Mouse (Mus musculus) ES-Bruce4 (cell line): ENCODE results near the gene Abca3. TPM values are rescaled to one million over a fixed set of nuclear protein-coding genes. Genes with fewer than 3 reads are reported as not detected.
"Not testable (repeated sequence)": the region's sequence is repeated elsewhere in the genome, so short reads cannot be mapped to it uniquely, and the experiment has no call there.

Experiments used
- H3K27ac ChIP-seq: 2 replicates; pipeline ENCODE4 v1.5.1; 2012; ENCODE audit warnings: low read length, inconsistent platforms; ENCODE audit not compliant: insufficient read depth
- H3K27me3 ChIP-seq: 2 replicates; pipeline ENCODE4 v1.6.1; 2012; ENCODE audit warnings: mild to moderate bottlenecking, low read length, inconsistent platforms; ENCODE audit not compliant: control insufficient read depth, poor library complexity, insufficient read depth, severe bottlenecking
- H3K36me3 ChIP-seq: 2 replicates; pipeline ENCODE4 v1.6.1; 2012; ENCODE audit warnings: inconsistent platforms, mild to moderate bottlenecking, low read length, moderate library complexity; ENCODE audit not compliant: control insufficient read depth, poor library complexity, insufficient read depth, severe bottlenecking
- H3K4me1 ChIP-seq: one replicate; pipeline ENCODE4 v1.8.1; 2011; ENCODE audit warnings: low read length; ENCODE audit not compliant: control insufficient read depth, insufficient read depth
- H3K4me3 ChIP-seq: 2 replicates; pipeline ENCODE4 v1.5.1; 2011; ENCODE audit warnings: low read depth, mild to moderate bottlenecking, low read length
- H3K9ac ChIP-seq: 2 replicates; pipeline ENCODE4 v1.6.1; 2012; ENCODE audit warnings: low read depth, mild to moderate bottlenecking, inconsistent platforms; ENCODE audit not compliant: poor library complexity, severe bottlenecking
- H3K9me3 ChIP-seq: replicated peaks from 2 replicates; pipeline ENCODE4 v1.6.1; 2012; ENCODE audit warnings: mild to moderate bottlenecking, low read length, inconsistent platforms; ENCODE audit not compliant: control insufficient read depth, poor library complexity, insufficient read depth, severe bottlenecking
- CTCF ChIP-seq: IDR thresholded peaks from one replicate; pipeline ENCODE4 v1.8.1; 2011; ENCODE audit warnings: low read depth, low read length
- EP300 ChIP-seq: IDR thresholded peaks from 2 replicates; pipeline ENCODE4 v1.6.1; 2011; ENCODE audit warnings: low read depth, low read length; ENCODE audit not compliant: insufficient read depth
- POLR2A ChIP-seq: IDR thresholded peaks from one replicate; pipeline ENCODE4 v1.8.1; 2011; ENCODE audit warnings: low read length; ENCODE audit not compliant: insufficient read depth
- polyA plus RNA-seq: library from polyadenylated mRNA; stranded (reverse); fragments of >200 nt; gene quantifications from 2 replicates; pipeline ENCODE4 v1.2.4, GENCODE M21; 2011; ENCODE audit warnings: low read depth; ENCODE audit not compliant: missing spikeins, insufficient read depth, insufficient read length

Abca3 gene
- polyA plus RNA-seq, 1 experiment = 15.4 TPM

DNA sequence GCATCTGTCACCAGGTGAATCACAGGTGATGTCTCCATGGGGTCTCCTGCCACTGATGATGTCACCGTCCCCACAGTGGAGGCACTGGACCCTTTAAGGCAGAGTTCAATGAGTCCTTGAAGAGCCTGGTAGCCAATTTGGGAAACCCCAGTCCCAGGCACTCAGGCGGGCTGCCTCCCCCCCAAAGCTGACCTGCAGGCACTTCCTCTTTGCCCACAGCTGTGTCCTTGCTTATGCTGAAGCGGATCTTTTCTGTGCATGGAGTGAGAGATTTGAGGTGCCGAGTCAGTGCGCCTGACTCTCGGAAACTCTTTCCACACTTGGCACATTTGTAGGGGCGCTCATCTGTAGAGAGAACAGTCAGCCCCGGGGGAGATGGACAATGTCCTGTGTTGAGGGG is 94.8 kb downstream of the Abca3 start:
- peaks cover 5% of the 10 kb centered on the region for H3K36me3 ChIP-seq
- H3K4me3 ChIP-seq = no peak overlapping the region
- H3K27me3 ChIP-seq = no peaks in the 10 kb centered on the region
- no peak overlapping the region for H3K27ac ChIP-seq
- H3K4me1 ChIP-seq = peaks cover 2% of the 10 kb centered on the region
- TF ChIP-seq CTCF (no peak), POLR2A (no peak), EP300 (no peak)
- no peaks in the 10 kb centered on the region for H3K9me3 ChIP-seq
- H3K9ac ChIP-seq = no peak overlapping the region

DNA sequence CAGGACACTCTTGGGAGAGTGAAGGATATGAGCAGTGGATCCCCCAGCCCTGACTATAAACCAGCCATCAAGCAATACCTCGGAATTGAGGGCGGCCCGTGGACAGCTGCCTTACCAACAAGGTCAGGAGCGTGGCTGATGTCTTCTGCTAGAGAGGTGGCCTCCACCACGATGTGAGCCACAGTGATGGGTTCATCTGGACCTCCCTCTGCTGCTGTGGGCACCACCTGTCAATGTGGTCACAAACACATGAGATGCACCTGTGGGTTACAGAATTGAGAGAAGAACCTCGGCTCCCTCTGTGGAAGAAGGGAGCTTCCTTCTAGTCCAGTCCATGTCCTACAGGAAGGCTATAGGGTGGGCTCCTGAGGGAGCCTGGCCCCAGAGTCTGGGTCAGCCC is 97.8 kb downstream of the Abca3 start:
- TF ChIP-seq POLR2A (no peak), CTCF (no peak), EP300 (no peak)
- Histone ChIP-seq H3K4me3 (no peak overlapping the region), H3K9me3 (no peaks in the 10 kb centered on the region), H3K36me3 (peaks cover under 1% of the 10 kb centered on the region), H3K27me3 (no peaks in the 10 kb centered on the region), H3K4me1 (no peaks in the 10 kb centered on the region), H3K9ac (no peak overlapping the region), H3K27ac (no peak overlapping the region)

DNA sequence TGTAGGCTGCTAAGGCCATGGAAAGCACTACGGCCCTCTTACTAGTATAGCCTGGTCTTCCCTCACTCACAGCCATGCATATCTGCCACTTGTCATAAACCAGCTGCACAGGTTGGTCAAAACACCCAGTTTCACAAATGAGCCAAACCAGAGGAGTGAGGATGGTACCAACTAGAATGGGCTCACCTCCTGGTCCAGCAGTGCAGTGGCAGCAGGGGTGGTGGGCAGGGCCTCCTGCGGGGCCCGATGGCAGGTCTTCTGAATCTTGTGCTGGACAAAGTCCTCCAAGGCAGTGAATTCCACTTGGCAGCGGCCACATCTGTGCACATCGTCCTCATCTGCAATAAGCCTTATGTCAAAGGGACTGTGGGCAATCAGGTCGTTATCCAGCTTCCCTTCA is 99.5 kb downstream of the Abca3 start:
- no peaks in the 10 kb centered on the region; the same call in none of the 2 replicates for H3K36me3 ChIP-seq
- H3K9me3 ChIP-seq = no peaks in the 10 kb centered on the region
- H3K9ac ChIP-seq = no peak overlapping the region
- H3K27me3 ChIP-seq = no peaks in the 10 kb centered on the region
- no peaks in the 10 kb centered on the region for H3K4me1 ChIP-seq
- no peak overlapping the region for H3K4me3 ChIP-seq
- no peak overlapping the region for H3K27ac ChIP-seq
- no peak for TF ChIP-seq CTCF
- TF ChIP-seq EP300 = no peak
- TF ChIP-seq POLR2A = no peak

DNA sequence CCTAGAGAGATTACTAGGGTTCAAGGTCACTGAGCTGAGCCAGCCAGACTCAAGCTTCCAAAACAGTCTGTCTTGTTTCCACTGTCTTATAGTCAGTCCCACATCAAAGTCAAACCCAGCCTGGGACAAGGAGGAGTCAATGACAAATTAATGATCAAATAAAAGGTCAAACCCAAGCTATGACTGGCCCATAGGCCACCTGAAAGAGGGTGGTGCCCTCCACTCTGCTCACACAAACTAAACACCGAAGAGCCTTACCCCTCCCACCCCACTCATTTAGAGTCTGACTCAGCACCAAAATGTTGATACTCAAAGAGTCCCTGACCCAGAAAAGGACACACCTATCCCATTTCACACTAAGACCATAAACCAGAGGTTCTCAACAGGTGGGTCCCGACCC is 101.6 kb downstream of the Abca3 start:
- Histone ChIP-seq H3K36me3 (no peaks in the 10 kb centered on the region; the same call in 1 of the 2 replicates), H3K9me3 (no peaks in the 10 kb centered on the region), H3K4me1 (no peaks in the 10 kb centered on the region), H3K27me3 (no peaks in the 10 kb centered on the region), H3K27ac (no peak overlapping the region), H3K9ac (no peak overlapping the region), H3K4me3 (no peak overlapping the region)
- TF ChIP-seq CTCF (no peak), EP300 (no peak), POLR2A (no peak)

DNA sequence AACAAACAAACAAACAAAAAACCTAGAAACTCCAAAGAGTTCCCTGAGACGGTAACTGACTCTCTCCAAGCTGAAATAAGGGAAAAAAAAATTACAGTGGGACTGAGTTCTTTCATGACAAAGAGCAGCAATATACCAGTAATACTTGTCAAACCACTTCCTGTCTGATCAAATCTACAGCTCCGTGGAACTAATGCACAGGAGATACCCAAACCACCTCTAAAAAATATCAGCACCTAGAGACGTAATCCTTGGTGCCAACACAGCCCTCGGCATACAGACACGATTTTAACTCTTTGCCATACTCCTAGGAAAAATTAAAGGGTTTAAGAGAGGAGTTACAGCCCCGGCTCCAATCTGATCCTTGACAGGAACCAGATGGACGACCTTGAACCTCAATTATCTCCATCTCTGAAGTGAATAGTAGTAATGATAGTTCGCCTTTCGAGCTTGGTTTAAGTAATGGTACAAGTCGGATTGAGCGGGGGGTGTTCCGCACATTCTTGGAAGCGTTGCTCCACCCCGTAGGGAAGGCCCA is 102.5 kb downstream of the Abca3 start:
- Histone ChIP-seq H3K36me3 (no peaks in the 10 kb centered on the region; the same call in 1 of the 2 replicates), H3K27ac (no peak overlapping the region), H3K27me3 (no peaks in the 10 kb centered on the region), H3K9me3 (no peaks in the 10 kb centered on the region), H3K4me1 (no peaks in the 10 kb centered on the region), H3K9ac (0 out of 2 replicates have a peak overlapping the region, but pooled peaks have one; percentile 18), H3K4me3 (peak overlapping the region; percentile 90)
- TF ChIP-seq EP300 = no peak
- no peak for TF ChIP-seq CTCF

DNA sequence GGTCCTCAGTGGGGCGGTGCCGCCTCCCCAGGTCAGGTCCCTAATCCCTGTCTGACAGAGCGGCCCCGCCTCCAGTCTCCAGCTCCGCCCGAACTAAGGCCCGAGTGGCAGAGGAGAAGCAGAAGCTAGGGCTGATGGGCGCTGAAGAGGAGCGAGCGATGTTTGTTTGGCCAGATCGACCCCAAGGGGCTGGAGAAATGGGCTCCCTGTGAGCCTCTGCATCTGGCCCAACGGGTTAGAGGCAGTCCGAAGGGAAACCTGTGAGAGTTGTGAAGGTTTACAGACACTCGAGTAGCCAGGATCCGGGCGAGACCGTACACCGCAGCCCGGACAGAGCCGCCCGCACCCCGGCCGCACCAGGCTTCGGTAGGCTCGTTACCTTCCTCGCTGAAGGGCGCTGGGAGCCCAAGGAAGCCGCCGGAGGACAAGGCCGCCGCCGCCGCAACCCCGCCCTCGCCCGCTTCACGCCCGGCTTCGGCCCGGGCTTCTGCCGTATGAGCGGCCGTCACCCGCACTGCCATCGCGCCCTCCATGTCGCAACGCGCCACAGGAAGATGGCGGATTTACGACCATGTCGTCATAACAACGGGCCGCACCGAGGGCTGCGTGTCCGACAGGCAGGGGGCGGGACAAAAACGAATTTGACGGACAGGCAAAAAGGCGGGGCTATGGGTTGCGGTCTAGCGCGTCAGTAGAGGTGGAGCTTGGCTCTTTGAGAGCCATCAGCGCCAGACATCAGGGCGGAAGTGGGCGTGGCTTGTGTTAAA is 103.2 kb downstream of the Abca3 start:
- Histone ChIP-seq H3K4me1 (no peaks in the 10 kb centered on the region), H3K4me3 (peak overlapping the region; percentile 90), H3K27me3 (no peaks in the 10 kb centered on the region), H3K9ac (peak overlapping the region; percentile 75), H3K9me3 (no peaks in the 10 kb centered on the region), H3K36me3 (no peaks in the 10 kb centered on the region; the same call in 1 of the 2 replicates), H3K27ac (peak overlapping the region; percentile 21; the same call in 1 of the 2 replicates)
- TF ChIP-seq EP300 = 0 out of 2 replicates have a peak, but pooled peaks have one; percentile 16
- peak; percentile 31 for TF ChIP-seq POLR2A
- TF ChIP-seq CTCF = no peak

DNA sequence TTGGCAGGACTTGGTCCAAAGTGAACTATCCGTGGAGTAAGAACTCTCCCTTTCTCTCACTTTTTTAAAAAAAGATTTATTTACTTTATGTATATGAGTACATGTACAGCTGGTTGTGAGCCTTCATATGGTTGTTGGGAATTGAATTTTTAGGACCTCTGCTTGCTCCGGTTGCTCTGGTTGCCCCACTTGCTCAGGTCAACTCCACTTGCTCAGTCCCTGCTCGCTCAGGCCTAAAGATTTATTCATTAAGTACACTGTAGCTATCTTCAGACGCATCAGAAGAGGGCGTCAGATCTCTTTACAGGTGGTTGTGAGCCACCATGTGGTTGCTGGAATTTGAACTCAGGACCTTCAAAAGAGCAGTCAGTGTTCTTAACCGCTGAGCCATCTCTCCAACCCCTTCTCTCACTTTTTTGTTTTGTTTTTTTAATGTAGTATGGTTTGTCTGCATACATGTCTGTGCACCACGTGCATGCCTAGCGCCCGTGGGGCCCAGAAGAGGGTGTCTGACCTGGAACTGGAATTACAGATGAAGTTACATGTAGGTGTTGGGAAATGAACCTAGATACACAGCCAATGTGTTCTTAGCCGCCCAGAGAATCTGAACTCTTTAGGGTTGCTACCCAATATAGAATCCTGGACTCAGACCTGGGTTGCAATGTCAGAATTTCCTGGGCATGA is 103.9 kb downstream of the Abca3 start:
- peak overlapping the region; percentile 72 for H3K27ac ChIP-seq
- H3K9ac ChIP-seq = peak overlapping the region; percentile 59; the same call in 1 of the 2 replicates
- not testable (repeated sequence) for H3K4me1 ChIP-seq, H3K27me3 ChIP-seq, H3K36me3 ChIP-seq, H3K9me3 ChIP-seq
- H3K4me3 ChIP-seq = peak overlapping the region; percentile 33
